8 mouse cellular contexts compared by ENCODE assay signal in genomic region chr7:128739116-128739461, GRCm38 (mm10). TPM values are rescaled to one million over a fixed set of nuclear protein-coding genes. Genes with fewer than 3 reads are reported as not detected.
DNase-seq lines count a peak whose midpoint lies in the region; ATAC-seq and TF ChIP-seq lines count a peak whose summit lies in the region.

No protein-coding gene starts in this region.

- intact Hi-C loops in left cerebral cortex, postnatal 25 days (cut with DNase I) = no loop called here
- intact Hi-C loops in left cerebral cortex, postnatal 36 days (cut with DNase I) = no loop called here

- ATAC-seq in hindbrain, embryonic 15.5 days (ENCODE audit: low FRiP score, low read depth) = no peak
- no peak for ATAC-seq in midbrain, embryonic 16.5 days

- no peaks in the 10 kb centered on the region for H3K9me3 ChIP-seq in hindbrain, embryonic 15.5 days
- H3K9me3 ChIP-seq in midbrain, embryonic 16.5 days (replicated peaks; ENCODE audit: control insufficient read depth, low read length, poor library complexity, severe bottlenecking) = no peaks in the 10 kb centered on the region

- no peaks in the 10 kb centered on the region for H3K27me3 ChIP-seq in kidney, adult 2 months (replicated peaks; ENCODE audit: control insufficient read depth, insufficient read depth, low read length)
- no peaks in the 10 kb centered on the region; the same call in 1 of the 2 replicates for H3K27me3 ChIP-seq in hindbrain, embryonic 15.5 days
- H3K27me3 ChIP-seq in midbrain, embryonic 16.5 days (ENCODE audit: control insufficient read depth, insufficient read depth, low read depth, low read length) = no peaks in the 10 kb centered on the region; the same call in 1 of the 2 replicates

- no peak for TF ChIP-seq POLR2A in kidney, adult 2 months (IDR thresholded peaks at IDR 0.05; ENCODE audit: low read depth, low read length)
- no peak for TF ChIP-seq POLR2A in bone marrow, adult 2 months (IDR thresholded peaks at IDR 0.05; ENCODE audit: borderline replicate concordance, control insufficient read depth, low read depth, low read length)

- no peak overlapping the region for H3K27ac ChIP-seq in kidney, adult 2 months (ENCODE audit: insufficient read depth, low read depth, low read length)
- peak overlapping the region; percentile 61 for H3K27ac ChIP-seq in bone marrow, adult 2 months (ENCODE audit: control insufficient read depth, insufficient read depth, low read depth, low read length, poor library complexity)
- H3K27ac ChIP-seq in hindbrain, embryonic 15.5 days (replicated peaks) = no peak overlapping the region
- H3K27ac ChIP-seq in midbrain, embryonic 16.5 days (ENCODE audit: low read length) = no peak overlapping the region

- H3K9ac ChIP-seq in hindbrain, embryonic 15.5 days = peak overlapping the region; percentile 96
- H3K9ac ChIP-seq in midbrain, embryonic 16.5 days (ENCODE audit: low read depth, low read length) = peak overlapping the region; percentile 98

- H3K4me1 ChIP-seq in kidney, adult 2 months (ENCODE audit: control insufficient read depth, insufficient read depth, low read length) = peaks cover 15% of the 10 kb centered on the region
- H3K4me1 ChIP-seq in bone marrow, adult 2 months (ENCODE audit: control insufficient read depth, insufficient read depth, low read length) = no peaks in the 10 kb centered on the region; the same call in 1 of the 2 replicates
- peaks cover 30% of the 10 kb centered on the region for H3K4me1 ChIP-seq in hindbrain, embryonic 15.5 days (replicated peaks)
- H3K4me1 ChIP-seq in midbrain, embryonic 16.5 days (ENCODE audit: control insufficient read depth, insufficient read depth, low read length) = peaks cover 22% of the 10 kb centered on the region

- 5% methylated on average over 15 of the region's 15 CpGs for WGBS in kidney, adult 2 months
- 2% methylated on average over 15 of the region's 15 CpGs for WGBS in bone marrow, adult 2 months
- WGBS in hindbrain, embryonic 15.5 days = 2% methylated on average over 15 of the region's 15 CpGs
- WGBS in midbrain, embryonic 16.5 days = under 1% methylated on average over 15 of the region's 15 CpGs

- no peak for DNase-seq in kidney, adult 2 months
- DNase-seq in kidney, postnatal 14 days = no peak
- DNase-seq in gastrocnemius, adult 18-20 months (ENCODE audit: low spot score) = no peak
- no peak for DNase-seq in left cerebral cortex, postnatal 25 days (ENCODE audit: low spot score in 2 of 2)
- DNase-seq in left cerebral cortex, postnatal 36 days (ENCODE audit: low spot score in 2 of 2) = no peak

- H3K4me2 ChIP-seq in hindbrain, embryonic 15.5 days = peak overlapping the region; percentile 85
- H3K4me2 ChIP-seq in midbrain, embryonic 16.5 days (ENCODE audit: low read length) = peak overlapping the region; percentile 85

- peak overlapping the region; percentile 87 for H3K4me3 ChIP-seq in kidney, adult 2 months (ENCODE audit: insufficient read depth, low read depth, low read length)
- peak overlapping the region; percentile 87 for H3K4me3 ChIP-seq in bone marrow, adult 2 months (replicated peaks; ENCODE audit: control insufficient read depth, low read depth, low read length)
- peak overlapping the region; percentile 95 for H3K4me3 ChIP-seq in hindbrain, embryonic 15.5 days
- H3K4me3 ChIP-seq in midbrain, embryonic 16.5 days (ENCODE audit: low read depth, low read length) = peak overlapping the region; percentile 96

- TF ChIP-seq CTCF in kidney, adult 2 months (conservative IDR thresholded peaks at IDR 0.05; ENCODE audit: insufficient read depth, insufficient read length, low read depth, low read length) = no peak
- no peak for TF ChIP-seq CTCF in bone marrow, adult 2 months (IDR thresholded peaks at IDR 0.05; ENCODE audit: control insufficient read depth, insufficient read depth, low read length)

- H3K36me3 ChIP-seq in kidney, adult 2 months (ENCODE audit: control insufficient read depth, insufficient read depth, low read length) = no peaks in the 10 kb centered on the region
- no peaks in the 10 kb centered on the region for H3K36me3 ChIP-seq in hindbrain, embryonic 15.5 days
- no peaks in the 10 kb centered on the region for H3K36me3 ChIP-seq in midbrain, embryonic 16.5 days (ENCODE audit: control insufficient read depth, insufficient read depth, low read length)

RNA-seq across cellular contexts. Expression of gene Mcmbp, which starts 1.2 kb away (rescaled TPM):
- polyA plus RNA-seq in kidney, adult 2 months (2012; rRNA removed) = 19.8 and 22.2 TPM in 2 replicates
- 20.7 and 21.2 TPM in 2 replicates for polyA plus RNA-seq in bone marrow, adult 2 months (2011; ENCODE audit: insufficient read depth, insufficient read length, low replicate concordance, missing spikeins)
- 43.2 and 44.0 TPM in 2 replicates for polyA plus RNA-seq in hindbrain, embryonic 15.5 days (2015; fragmentation: Nextera tagmentation; extraction: Ambion mirVana)
- polyA plus RNA-seq in midbrain, embryonic 16.5 days (2015; fragmentation: Nextera tagmentation; extraction: Ambion mirVana) = 43.9 and 50.4 TPM in 2 replicates
- total RNA-seq in gastrocnemius, adult 18-20 months (2021) = 10 to 100 TPM; 15.2 to 16.5 TPM
- 10 to 100 TPM; 22.5 to 24.7 TPM for total RNA-seq in left cerebral cortex, postnatal 25 days (2021)
- 10 to 100 TPM; 19.9 to 27.6 TPM for total RNA-seq in left cerebral cortex, postnatal 36 days (2021)

RNA-seq across cellular contexts. Expression of gene Sec23ip, which starts 5.7 kb away (rescaled TPM):
- 29.9 and 35.5 TPM in 2 replicates for polyA plus RNA-seq in kidney, adult 2 months (2012; rRNA removed)
- polyA plus RNA-seq in bone marrow, adult 2 months (2011; ENCODE audit: insufficient read depth, insufficient read length, low replicate concordance, missing spikeins) = 12.1 and 12.6 TPM in 2 replicates
- 34.6 and 35.1 TPM in 2 replicates for polyA plus RNA-seq in hindbrain, embryonic 15.5 days (2015; fragmentation: Nextera tagmentation; extraction: Ambion mirVana)
- 34.4 and 37.8 TPM in 2 replicates for polyA plus RNA-seq in midbrain, embryonic 16.5 days (2015; fragmentation: Nextera tagmentation; extraction: Ambion mirVana)
- total RNA-seq in gastrocnemius, adult 18-20 months (2021) = 10 to 100 TPM; 17.5 to 18.3 TPM
- 10 to 100 TPM; 41.3 to 42.9 TPM for total RNA-seq in left cerebral cortex, postnatal 25 days (2021)
- total RNA-seq in left cerebral cortex, postnatal 36 days (2021) = 10 to 100 TPM; 36.9 to 44.2 TPM
